Mouse (Mus musculus) megakaryocyte, embryonic 14.5 days (primary cell): ENCODE data around the gene Rfwd3. TPM values are rescaled to one million over a fixed set of nuclear protein-coding genes. Genes with fewer than 3 reads are reported as not detected.
A peak's percentile ranks its signal among the peaks of the same experiment; 100 is the strongest.
"Not testable (repeated sequence)": the region's sequence is repeated elsewhere in the genome, so short reads cannot be mapped to it uniquely, and the experiment has no call there.

Experiments
- H3K27me3 ChIP-seq: replicated peaks from 2 replicates; pipeline ENCODE3; 2012; ENCODE audit warnings: inconsistent platforms
- H3K36me3 ChIP-seq: replicated peaks from 2 replicates; pipeline ENCODE3; 2012; ENCODE audit warnings: low read length, inconsistent platforms, mixed read lengths
- H3K4me1 ChIP-seq: 2 replicates; pipeline ENCODE4 v1.6.1; 2012; ENCODE audit warnings: inconsistent platforms
- H3K4me3 ChIP-seq: replicated peaks from 2 replicates; pipeline ENCODE3; 2012; ENCODE audit warnings: moderate library complexity, mild to moderate bottlenecking, inconsistent platforms
- H3K9me3 ChIP-seq: 2 replicates; pipeline ENCODE4 v1.6.1; 2012; ENCODE audit warnings: inconsistent platforms
- FLI1 ChIP-seq: IDR thresholded peaks from 2 replicates; pipeline ENCODE4 v1.6.1; 2012; ENCODE audit warnings: low read length, inconsistent platforms, mixed read lengths
- GATA1 ChIP-seq: IDR thresholded peaks from 3 replicates; pipeline ENCODE4 v1.6.1; 2012; ENCODE audit warnings: mixed read lengths, low read length, inconsistent platforms, borderline replicate concordance
- polyA plus RNA-seq: library from polyadenylated mRNA; stranded (reverse); fragments of >175 nt; gene quantifications from 2 replicates; pipeline ENCODE4 v1.2.3, GENCODE M21; 2012; ENCODE audit warnings: low replicate concordance; ENCODE audit not compliant: insufficient read depth

The Rfwd3 gene
- polyA plus RNA-seq, 1 experiment = 0.69 TPM

DNA sequence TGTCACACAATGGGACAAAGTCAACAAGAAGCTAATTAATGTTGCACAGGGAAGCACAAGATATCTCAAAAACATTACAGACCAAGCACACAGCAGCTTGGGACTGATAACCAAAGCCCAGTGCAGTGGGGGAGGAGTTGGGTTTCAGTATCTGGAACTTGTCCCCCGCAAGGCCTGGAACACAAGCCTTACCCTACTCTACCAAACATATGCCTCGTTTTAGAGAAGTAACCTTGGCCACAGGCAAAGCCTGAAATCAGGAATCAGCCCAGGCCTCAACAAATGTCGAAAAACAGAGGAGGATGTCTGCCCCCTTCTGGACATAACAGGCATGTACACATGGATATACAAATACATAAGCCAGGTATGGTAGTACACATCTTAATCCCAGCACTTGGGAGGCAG lies 12.7 kb upstream of the Rfwd3 start:
- Histone ChIP-seq H3K4me1 (peaks cover 8% of the 10 kb centered on the region), H3K4me3 (no peak overlapping the region), H3K36me3 (peaks cover 20% of the 10 kb centered on the region), H3K9me3 (no peaks in the 10 kb centered on the region), H3K27me3 (no peaks in the 10 kb centered on the region)
- TF ChIP-seq FLI1 (no peak), GATA1 (no peak)

GRCm38 (mm10) chr8:111310006-111310405 lies 10.0 kb upstream of the Rfwd3 start:
- not testable (repeated sequence) for H3K9me3 ChIP-seq, H3K4me1 ChIP-seq, H3K27me3 ChIP-seq, H3K4me3 ChIP-seq, H3K36me3 ChIP-seq

GRCm38 (mm10) chr8:111305031-111305730 lies 5.2 kb upstream of the Rfwd3 start:
- H3K36me3 ChIP-seq = no peaks in the 10 kb centered on the region
- TF ChIP-seq FLI1 = no peak
- no peak for TF ChIP-seq GATA1
- H3K4me1 ChIP-seq = no peaks in the 10 kb centered on the region
- no peaks in the 10 kb centered on the region for H3K9me3 ChIP-seq
- no peak overlapping the region for H3K4me3 ChIP-seq
- no peaks in the 10 kb centered on the region for H3K27me3 ChIP-seq

DNA sequence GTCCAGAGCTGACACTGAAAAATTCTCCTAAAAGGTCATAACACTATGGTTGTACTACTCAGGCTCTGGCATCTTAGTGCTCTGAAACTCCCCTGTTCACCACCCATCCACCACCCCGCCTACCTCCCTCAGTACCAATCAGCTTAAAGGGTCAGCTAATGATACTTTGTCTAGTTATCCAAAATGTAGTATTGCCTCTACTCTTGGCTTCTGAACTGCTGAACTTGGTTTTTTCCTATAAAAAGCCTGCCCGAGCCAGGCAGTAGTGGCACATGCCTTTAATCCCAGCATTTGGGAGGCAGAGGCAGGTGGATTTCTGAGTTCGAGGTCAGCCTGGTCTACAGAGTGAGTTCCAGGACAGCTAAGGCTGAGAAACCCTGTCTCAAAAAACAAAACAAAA lies 4.3 kb upstream of the Rfwd3 start:
- Histone ChIP-seq H3K27me3 (no peaks in the 10 kb centered on the region), H3K36me3 (no peaks in the 10 kb centered on the region), H3K4me1 (no peaks in the 10 kb centered on the region), H3K9me3 (no peaks in the 10 kb centered on the region), H3K4me3 (no peak overlapping the region)
- TF ChIP-seq GATA1 = no peak
- no peak for TF ChIP-seq FLI1

DNA sequence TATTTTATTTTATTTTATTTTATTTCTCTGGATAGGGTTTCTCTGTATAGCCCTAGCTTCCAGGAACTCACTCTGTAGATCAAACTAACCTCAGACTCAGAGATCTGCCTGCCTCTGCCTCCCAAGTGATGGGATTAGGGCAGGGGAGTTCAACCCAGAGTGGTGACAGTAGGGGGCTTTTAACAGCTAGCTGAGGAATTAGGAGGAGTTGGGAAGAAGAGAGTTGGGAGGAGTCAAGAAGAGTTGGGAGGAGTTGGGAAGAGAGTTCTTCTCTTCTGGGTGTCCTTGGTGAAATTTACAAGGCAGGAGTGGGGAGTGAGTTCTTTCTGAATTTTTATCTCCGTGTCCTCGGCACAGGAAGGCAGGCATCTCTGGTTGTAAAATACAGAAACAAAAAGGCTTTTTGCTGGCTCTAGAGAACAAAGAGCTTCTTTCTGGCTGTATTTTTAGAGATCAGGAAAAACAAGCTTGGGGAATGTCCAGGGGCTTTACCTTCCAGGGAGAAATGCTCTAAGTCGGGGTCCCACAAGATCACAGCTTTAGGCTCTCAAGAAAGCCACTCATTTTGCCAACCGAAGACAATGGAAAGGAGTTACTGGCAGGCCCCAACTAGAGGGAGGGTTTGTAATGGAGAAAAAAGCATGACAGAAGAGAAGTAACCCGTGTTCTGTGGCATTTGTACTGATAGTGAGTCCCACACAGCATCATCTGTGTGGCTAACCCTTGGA lies 3.2 kb upstream of the Rfwd3 start:
- not testable (repeated sequence) for H3K4me1 ChIP-seq, H3K36me3 ChIP-seq

GRCm38 (mm10) chr8:111300597-111301546 lies 850 bp upstream of the Rfwd3 start:
- Histone ChIP-seq H3K4me1 (peaks cover 15% of the 10 kb centered on the region), H3K36me3 (peaks cover 11% of the 10 kb centered on the region), H3K9me3 (no peaks in the 10 kb centered on the region), H3K27me3 (no peaks in the 10 kb centered on the region), H3K4me3 (peak overlapping the region; percentile 96)
- TF ChIP-seq FLI1 (no peak), GATA1 (no peak)

More for the DNA sequence above, 3.2 kb upstream of the Rfwd3 start:
- H3K27me3 ChIP-seq, H3K9me3 ChIP-seq, H3K4me3 ChIP-seq: not testable (repeated sequence)

- Histone ChIP-seq H3K4me3 (peak overlapping the region; percentile 96), H3K36me3 (peaks cover 23% of the 10 kb centered on the region), H3K9me3 (no peaks in the 10 kb centered on the region), H3K27me3 (no peaks in the 10 kb centered on the region), H3K4me1 (peaks cover 18% of the 10 kb centered on the region)
- TF ChIP-seq FLI1 = no peak
- TF ChIP-seq GATA1 = no peak
Measured at GRCm38 (mm10) chr8:111299363-111299820, 630 bp downstream of the Rfwd3 start.

GRCm38 (mm10) chr8:111298011-111298410 lies 2.0 kb downstream of the Rfwd3 start:
- Histone ChIP-seq H3K9me3 (no peaks in the 10 kb centered on the region), H3K4me3 (peak overlapping the region; percentile 23), H3K27me3 (no peaks in the 10 kb centered on the region), H3K36me3 (peaks cover 37% of the 10 kb centered on the region), H3K4me1 (peaks cover 18% of the 10 kb centered on the region)
- TF ChIP-seq FLI1 (no peak), GATA1 (no peak)

- Histone ChIP-seq H3K36me3 (peaks cover 87% of the 10 kb centered on the region), H3K27me3 (no peaks in the 10 kb centered on the region), H3K4me1 (peaks cover 27% of the 10 kb centered on the region), H3K9me3 (no peaks in the 10 kb centered on the region), H3K4me3 (no peak overlapping the region)
- TF ChIP-seq GATA1 (no peak), FLI1 (no peak)
Measured at GRCm38 (mm10) chr8:111291733-111292132, 8.3 kb downstream of the Rfwd3 start.

DNA sequence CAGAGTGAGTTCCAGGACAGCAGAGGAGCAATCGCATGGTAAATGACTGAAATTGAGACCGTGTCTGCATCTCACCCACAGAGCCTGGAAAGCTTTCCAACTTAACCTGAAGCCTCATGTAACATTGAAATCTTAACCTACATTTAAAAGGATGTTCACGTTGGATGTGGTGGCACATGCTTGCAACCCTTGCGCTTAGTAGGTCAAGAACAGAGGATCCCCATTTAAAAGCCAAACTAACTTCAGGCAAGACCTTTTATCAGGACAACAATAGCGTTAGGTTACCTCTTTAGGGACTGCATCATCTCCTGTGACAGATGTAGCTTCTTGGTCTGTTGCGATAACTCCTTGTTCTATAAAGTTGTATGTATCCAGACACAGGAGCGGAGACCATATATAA lies 9.4 kb downstream of the Rfwd3 start:
- TF ChIP-seq FLI1 (no peak), GATA1 (no peak)
- Histone ChIP-seq H3K27me3 (no peaks in the 10 kb centered on the region), H3K36me3 (peaks cover 89% of the 10 kb centered on the region)

More for the DNA sequence above, 9.4 kb downstream of the Rfwd3 start:
- Histone ChIP-seq H3K4me1 (peaks cover 24% of the 10 kb centered on the region), H3K9me3 (no peaks in the 10 kb centered on the region), H3K4me3 (no peak overlapping the region)
